Mouse (Mus musculus): ENCODE results near the gene Csf3. TPM values are rescaled to one million over a fixed set of nuclear protein-coding genes. Genes with fewer than 3 reads are reported as not detected.
"Not testable (repeated sequence)": the region's sequence is repeated elsewhere in the genome, so short reads cannot be mapped to it uniquely, and the experiment has no call there.

Gene Csf3
- polyA plus RNA-seq, 1 experiment from 2014 or later = not detected

DNA sequence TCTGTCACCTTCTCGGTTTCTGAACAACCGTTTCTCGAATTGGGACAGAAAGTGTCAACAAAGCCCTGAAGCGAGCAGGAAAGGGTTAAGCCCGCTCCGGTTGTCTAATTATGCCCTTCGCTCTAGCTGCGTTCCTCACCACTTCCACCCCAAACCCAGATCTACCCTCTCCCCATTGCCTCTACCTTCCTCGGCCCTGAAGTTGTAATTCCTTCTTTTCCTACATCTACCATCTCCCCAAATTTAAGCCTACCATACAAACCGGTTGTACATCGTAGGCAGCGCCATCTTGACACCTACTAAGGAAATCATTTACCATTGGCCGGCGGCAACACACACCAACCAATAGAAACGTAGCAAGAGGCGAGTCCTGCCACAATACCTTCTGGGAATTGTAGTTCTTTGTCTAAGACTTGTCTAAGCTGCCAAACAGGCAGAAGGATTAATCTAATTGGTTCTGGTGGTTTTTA lies 28.1 kb downstream of the Csf3 start, which contains the start of gene Med24:
Gene Med24 (minus strand): TSS at position 317 of the 470 bp plus-strand sequence.
- H3K9me3 ChIP-seq (ENCODE audit: low read depth, low read length) = peaks cover 2% of the 10 kb centered on the region; the same call in 1 of the 2 replicates
- peaks cover 7% of the 10 kb centered on the region; the same call in 1 of the 2 replicates for H3K4me1 ChIP-seq (ENCODE audit: insufficient read depth)
- peaks cover 30% of the 10 kb centered on the region for H3K36me3 ChIP-seq (ENCODE audit: insufficient read depth)
- H3K4me2 ChIP-seq = peak within 1 kb of the TSS; percentile 89
- peak; percentile 94 for ATAC-seq (ENCODE audit: insufficient read depth)
- peak; percentile 96 for DNase-seq
- WGBS = under 1% methylated on average over 16 of the region's 16 CpGs
- H3K9ac ChIP-seq = peak within 1 kb of the TSS; percentile 62
- TF ChIP-seq CTCF (IDR thresholded peaks at IDR 0.05; ENCODE audit: low read depth) = no peak
- H3K27ac ChIP-seq (ENCODE audit: low read depth) = peak within 1 kb of the TSS; percentile 63
- peak within 1 kb of the TSS; percentile 63 for H3K4me3 ChIP-seq (ENCODE audit: low read depth, low read length)
- no peaks in the 10 kb centered on the region for H3K27me3 ChIP-seq (ENCODE audit: insufficient read depth, low read length)

DNA sequence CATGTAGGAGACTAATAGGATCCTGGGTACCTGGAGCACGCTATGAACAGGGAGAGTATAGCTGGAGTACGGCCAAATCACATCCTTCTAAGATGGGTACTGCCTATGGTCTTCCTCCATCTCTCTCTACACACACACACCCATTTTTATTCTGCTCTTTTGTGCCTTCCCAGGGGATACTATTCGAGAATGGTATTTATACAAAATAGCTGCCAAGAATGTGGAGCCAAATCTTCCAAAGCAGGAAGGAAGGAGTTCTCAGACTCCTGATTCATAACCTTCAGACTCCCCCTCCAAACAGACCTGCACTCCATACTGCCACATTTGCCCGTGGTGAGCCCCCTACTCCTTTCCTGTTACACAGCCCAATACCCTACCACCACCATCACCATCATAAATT lies 29.7 kb downstream of the Csf3 start:
- peak overlapping the region; percentile 3; the same call in 1 of the 2 replicates for H3K27ac ChIP-seq (ENCODE audit: low read depth)
- no peak for TF ChIP-seq CTCF (IDR thresholded peaks at IDR 0.05; ENCODE audit: low read depth)
- no peak for DNase-seq
- 47% methylated on average over 4 of the region's 4 CpGs for WGBS
- no peak for ATAC-seq (ENCODE audit: insufficient read depth)
- no peak overlapping the region for H3K4me3 ChIP-seq (ENCODE audit: low read depth, low read length)
- no peaks in the 10 kb centered on the region for H3K27me3 ChIP-seq (ENCODE audit: insufficient read depth, low read length)
- peaks cover 18% of the 10 kb centered on the region for H3K36me3 ChIP-seq (ENCODE audit: insufficient read depth)
- H3K9ac ChIP-seq = no peak overlapping the region
- H3K9me3 ChIP-seq (ENCODE audit: low read depth, low read length) = peaks cover 3% of the 10 kb centered on the region; the same call in 1 of the 2 replicates
- 0 out of 2 replicates have a peak overlapping the region, but pooled peaks have one; percentile 25 for H3K4me2 ChIP-seq
- H3K4me1 ChIP-seq (ENCODE audit: insufficient read depth) = peaks cover 7% of the 10 kb centered on the region; the same call in 1 of the 2 replicates

DNA sequence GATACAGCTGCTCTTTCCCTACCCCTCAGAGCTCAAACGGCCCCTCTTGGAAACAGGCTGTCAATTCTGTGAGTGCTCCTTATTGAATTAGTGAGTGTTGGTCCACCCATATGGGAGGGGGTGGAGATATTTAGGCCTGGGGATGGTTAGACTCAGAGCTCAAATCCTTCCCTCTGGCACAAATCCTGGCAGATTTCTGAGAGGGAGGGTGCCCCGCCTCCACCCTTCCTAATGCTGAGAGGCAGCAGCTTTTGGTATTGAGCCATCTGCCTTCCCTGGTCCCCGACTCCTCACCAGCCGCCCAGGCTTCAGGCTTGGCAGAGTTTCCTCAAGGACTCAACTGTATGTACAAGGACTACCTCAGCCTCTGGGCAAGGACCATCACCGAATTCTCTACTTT lies 30.1 kb downstream of the Csf3 start:
- Histone ChIP-seq H3K4me3 (ENCODE audit: low read depth, low read length) (no peak overlapping the region), H3K36me3 (ENCODE audit: insufficient read depth) (peaks cover 14% of the 10 kb centered on the region), H3K9me3 (ENCODE audit: low read depth, low read length) (peaks cover 3% of the 10 kb centered on the region; the same call in 1 of the 2 replicates), H3K27ac (ENCODE audit: low read depth) (peak overlapping the region; percentile 3), H3K4me2 (0 out of 2 replicates have a peak overlapping the region, but pooled peaks have one; percentile 25), H3K9ac (no peak overlapping the region), H3K27me3 (ENCODE audit: insufficient read depth, low read length) (no peaks in the 10 kb centered on the region), H3K4me1 (ENCODE audit: insufficient read depth) (peaks cover 7% of the 10 kb centered on the region; the same call in 1 of the 2 replicates)
- DNase-seq (peak; percentile 52), ATAC-seq (ENCODE audit: insufficient read depth) (no peak)
- WGBS = 47% methylated on average over 5 of the region's 5 CpGs
- TF ChIP-seq CTCF (IDR thresholded peaks at IDR 0.05; ENCODE audit: low read depth) = no peak

DNA sequence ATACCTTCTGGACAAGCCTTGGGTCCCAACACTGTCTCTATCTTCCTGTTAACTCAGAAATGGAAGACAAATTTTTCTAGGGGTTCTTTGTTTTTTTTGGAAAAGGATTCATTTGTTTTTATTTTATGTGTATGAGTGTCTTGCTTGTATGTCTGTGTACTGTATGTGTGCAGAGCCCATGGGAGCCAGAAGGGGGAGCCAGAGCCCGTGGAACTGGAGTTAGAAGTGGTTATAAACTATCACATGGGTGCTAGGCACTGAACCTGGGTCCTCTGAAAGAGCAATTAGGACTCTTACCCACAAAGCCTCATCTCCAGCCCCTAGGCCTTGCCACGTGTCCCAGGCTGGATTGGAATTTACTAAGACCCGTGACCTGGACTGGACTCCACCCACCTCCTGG lies 33.0 kb downstream of the Csf3 start:
- TF ChIP-seq CTCF (IDR thresholded peaks at IDR 0.05; ENCODE audit: low read depth) = peak; percentile 34
- H3K9me3 ChIP-seq (ENCODE audit: low read depth, low read length) = peaks cover 3% of the 10 kb centered on the region; the same call in 1 of the 2 replicates
- WGBS = 69% methylated on average over 3 of the region's 3 CpGs
- H3K27me3 ChIP-seq (ENCODE audit: insufficient read depth, low read length) = no peaks in the 10 kb centered on the region
- no peak overlapping the region for H3K4me3 ChIP-seq (ENCODE audit: low read depth, low read length)
- ATAC-seq (ENCODE audit: insufficient read depth) (no peak), DNase-seq (no peak)
- H3K36me3 ChIP-seq (ENCODE audit: insufficient read depth) = no peaks in the 10 kb centered on the region
- no peak overlapping the region for H3K27ac ChIP-seq (ENCODE audit: low read depth)
- peaks cover 4% of the 10 kb centered on the region; the same call in 1 of the 2 replicates for H3K4me1 ChIP-seq (ENCODE audit: insufficient read depth)
- no peak overlapping the region for H3K9ac ChIP-seq
- no peak overlapping the region for H3K4me2 ChIP-seq

DNA sequence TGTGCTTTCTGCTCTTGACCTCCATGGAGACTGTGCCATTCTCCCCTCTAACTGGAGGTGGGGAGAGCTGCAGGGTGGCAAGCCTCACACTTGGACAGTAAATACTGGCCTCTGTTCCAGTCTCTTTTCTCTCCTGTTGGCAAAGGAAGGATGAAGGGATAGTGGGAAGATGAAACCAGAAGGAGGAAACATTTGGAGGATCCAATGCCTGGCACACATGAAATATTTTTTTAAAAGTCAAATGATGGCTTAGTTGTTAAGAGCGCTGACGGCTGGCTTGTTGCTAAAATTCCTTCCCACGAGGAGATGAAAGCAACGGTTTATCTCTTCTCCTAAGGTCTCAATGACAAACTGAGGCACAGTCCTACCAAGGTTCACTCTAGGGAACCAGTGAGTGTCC lies 34.0 kb downstream of the Csf3 start:
- H3K4me3 ChIP-seq (ENCODE audit: low read depth, low read length) = no peak overlapping the region
- ATAC-seq (ENCODE audit: insufficient read depth) = no peak
- H3K9me3 ChIP-seq (ENCODE audit: low read depth, low read length) = peaks cover 3% of the 10 kb centered on the region; the same call in 1 of the 2 replicates
- H3K36me3 ChIP-seq (ENCODE audit: insufficient read depth) = no peaks in the 10 kb centered on the region
- TF ChIP-seq CTCF (IDR thresholded peaks at IDR 0.05; ENCODE audit: low read depth) = no peak
- no peaks in the 10 kb centered on the region for H3K27me3 ChIP-seq (ENCODE audit: insufficient read depth, low read length)
- H3K4me2 ChIP-seq = no peak overlapping the region
- DNase-seq = no peak
- H3K4me1 ChIP-seq (ENCODE audit: insufficient read depth) = peaks cover 9% of the 10 kb centered on the region; the same call in 1 of the 2 replicates
- WGBS = 82% methylated on average over 4 of the region's 4 CpGs
- no peak overlapping the region for H3K9ac ChIP-seq
- no peak overlapping the region for H3K27ac ChIP-seq (ENCODE audit: low read depth)

DNA sequence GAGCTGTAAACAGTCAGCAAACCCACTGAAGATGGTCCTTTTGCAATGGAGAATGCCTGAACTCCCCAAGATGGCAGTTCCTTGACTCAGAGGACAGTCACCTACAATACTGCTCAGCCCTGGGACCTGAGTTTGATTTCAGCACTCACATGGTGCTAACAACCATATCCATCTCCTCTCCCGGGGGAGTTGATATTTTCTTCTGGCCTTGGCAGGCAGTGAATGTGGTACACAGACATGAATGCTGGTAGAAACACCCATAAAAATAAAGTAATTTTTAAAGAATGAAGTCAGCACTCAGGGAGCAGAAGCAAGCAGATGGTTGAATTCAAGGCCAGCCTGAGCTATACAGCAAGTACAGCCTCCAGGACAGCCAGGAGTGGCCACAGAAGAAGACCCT lies 35.1 kb downstream of the Csf3 start:
- 87% methylated on average over 1 of the region's 1 CpGs for WGBS
- H3K9ac ChIP-seq = no peak overlapping the region
- no peaks in the 10 kb centered on the region for H3K36me3 ChIP-seq (ENCODE audit: insufficient read depth)
- peaks cover 7% of the 10 kb centered on the region; the same call in 1 of the 2 replicates for H3K4me1 ChIP-seq (ENCODE audit: insufficient read depth)
- H3K27me3 ChIP-seq (ENCODE audit: insufficient read depth, low read length) = no peaks in the 10 kb centered on the region
- TF ChIP-seq CTCF (IDR thresholded peaks at IDR 0.05; ENCODE audit: low read depth) = no peak
- H3K4me2 ChIP-seq = no peak overlapping the region
- ATAC-seq (ENCODE audit: insufficient read depth) (no peak), DNase-seq (no peak)
- peaks cover 3% of the 10 kb centered on the region; the same call in 1 of the 2 replicates for H3K9me3 ChIP-seq (ENCODE audit: low read depth, low read length)
- no peak overlapping the region for H3K27ac ChIP-seq (ENCODE audit: low read depth)
- no peak overlapping the region for H3K4me3 ChIP-seq (ENCODE audit: low read depth, low read length)

DNA sequence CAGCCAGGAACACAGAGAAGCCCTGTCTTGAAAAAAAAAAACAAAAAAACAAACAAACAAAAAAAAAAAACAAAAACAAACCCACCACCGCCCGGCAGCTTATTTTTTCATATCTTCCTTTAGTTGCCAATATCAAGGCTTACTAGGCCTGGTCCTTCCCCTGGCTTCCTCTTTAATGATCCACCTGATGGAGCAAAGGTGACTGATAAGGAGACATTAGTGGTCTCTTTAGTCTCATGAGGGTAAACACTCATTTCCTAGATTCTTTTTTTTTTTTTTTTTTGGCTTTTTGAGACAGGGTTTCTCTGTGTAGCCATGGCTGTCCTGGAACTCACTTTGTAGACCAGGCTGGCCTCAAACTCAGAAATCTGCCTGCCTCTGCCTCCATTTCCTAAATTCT lies 36.2 kb downstream of the Csf3 start:
- H3K27me3 ChIP-seq (ENCODE audit: insufficient read depth, low read length); H3K9me3 ChIP-seq (ENCODE audit: low read depth, low read length); H3K9ac ChIP-seq; ATAC-seq (ENCODE audit: insufficient read depth); H3K36me3 ChIP-seq (ENCODE audit: insufficient read depth); H3K4me1 ChIP-seq (ENCODE audit: insufficient read depth); H3K4me3 ChIP-seq (ENCODE audit: low read depth, low read length); DNase-seq; H3K4me2 ChIP-seq; H3K27ac ChIP-seq (ENCODE audit: low read depth): not testable (repeated sequence)
- WGBS = 75% methylated on average over 2 of the region's 2 CpGs
